Mouse (Mus musculus): ENCODE data around the gene Fth1. TPM values are rescaled to one million over a fixed set of nuclear protein-coding genes. Genes with fewer than 3 reads are reported as not detected.

Gene Fth1
- polyA plus RNA-seq, 1 experiment from 2014 or later = 1,444 TPM

GRCm38 (mm10) chr19:9998736-9999486 is 18.5 kb downstream of the Fth1 start:
- no peak overlapping the region for H3K27ac ChIP-seq
- no peak overlapping the region for H3K9ac ChIP-seq
- no peaks in the 10 kb centered on the region for H3K27me3 ChIP-seq
- no peak overlapping the region for H3K4me2 ChIP-seq
- H3K4me1 ChIP-seq = no peaks in the 10 kb centered on the region
- no peak overlapping the region for H3K4me3 ChIP-seq
- no peaks in the 10 kb centered on the region for H3K36me3 ChIP-seq (ENCODE audit: poor library complexity, severe bottlenecking)
- ATAC-seq = no peak
- no peaks in the 10 kb centered on the region for H3K9me3 ChIP-seq (replicated peaks)
- 64% methylated on average over 13 of the region's 13 CpGs for WGBS

- ATAC-seq = no peak
- H3K4me2 ChIP-seq = no peak overlapping the region
- H3K4me3 ChIP-seq = no peak overlapping the region
- no peaks in the 10 kb centered on the region for H3K36me3 ChIP-seq (ENCODE audit: poor library complexity, severe bottlenecking)
- H3K9me3 ChIP-seq (replicated peaks) = no peaks in the 10 kb centered on the region
- no peak overlapping the region for H3K27ac ChIP-seq
- no peaks in the 10 kb centered on the region for H3K27me3 ChIP-seq
- 36% methylated on average over 3 of the region's 3 CpGs for WGBS
- H3K9ac ChIP-seq = no peak overlapping the region
- H3K4me1 ChIP-seq = no peaks in the 10 kb centered on the region
Measured at GRCm38 (mm10) chr19:10000330-10000729, 19.9 kb downstream of the Fth1 start.

GRCm38 (mm10) chr19:10001206-10001969 is 21.0 kb downstream of the Fth1 start, which contains the start of the genes Best1 and Rab3il1:
Best1 (minus strand) TSS chr19:10001633.
Rab3il1 (plus strand) TSS chr19:10001669.
- 75% methylated on average over 7 of the region's 7 CpGs for WGBS
- no peak within 1 kb of the TSS for H3K9ac ChIP-seq

DNA sequence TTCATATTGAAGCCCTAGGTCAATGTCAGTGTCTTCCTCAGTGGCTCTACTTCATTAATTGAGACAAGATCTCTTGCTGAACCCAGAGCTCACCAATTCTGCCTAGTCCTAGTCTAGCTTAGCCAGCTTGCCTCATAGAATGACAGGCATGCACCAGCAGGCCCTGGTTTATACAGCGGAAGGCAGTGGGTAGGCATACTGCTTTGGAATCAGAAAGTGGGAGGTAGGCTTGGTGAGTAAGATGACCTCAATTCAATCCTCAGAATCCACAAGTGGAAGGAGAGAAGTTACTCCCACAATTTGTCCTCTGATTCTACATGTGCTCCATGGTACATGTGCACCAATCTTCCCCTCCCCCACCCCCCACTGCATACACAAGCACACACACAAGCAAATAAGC is 23.3 kb downstream of the Fth1 start:
- Histone ChIP-seq H3K27me3 (no peaks in the 10 kb centered on the region), H3K9me3 (replicated peaks) (no peaks in the 10 kb centered on the region), H3K4me3 (no peak overlapping the region), H3K27ac (no peak overlapping the region), H3K4me1 (no peaks in the 10 kb centered on the region), H3K4me2 (no peak overlapping the region), H3K36me3 (ENCODE audit: poor library complexity, severe bottlenecking) (no peaks in the 10 kb centered on the region), H3K9ac (no peak overlapping the region)
- WGBS = 100% methylated on average over 1 of the region's 1 CpGs
- no peak for ATAC-seq

More at GRCm38 (mm10) chr19:10001206-10001969, 21.0 kb downstream of the Fth1 start, which contains the start of the genes Best1 and Rab3il1:
- Histone ChIP-seq H3K4me3 (no peak within 1 kb of the TSS), H3K27me3 (no peaks in the 10 kb centered on the region), H3K27ac (no peak within 1 kb of the TSS), H3K36me3 (ENCODE audit: poor library complexity, severe bottlenecking) (no peaks in the 10 kb centered on the region), H3K4me2 (no peak within 1 kb of the TSS), H3K9me3 (replicated peaks) (no peaks in the 10 kb centered on the region), H3K4me1 (no peaks in the 10 kb centered on the region)
- ATAC-seq = no peak

DNA sequence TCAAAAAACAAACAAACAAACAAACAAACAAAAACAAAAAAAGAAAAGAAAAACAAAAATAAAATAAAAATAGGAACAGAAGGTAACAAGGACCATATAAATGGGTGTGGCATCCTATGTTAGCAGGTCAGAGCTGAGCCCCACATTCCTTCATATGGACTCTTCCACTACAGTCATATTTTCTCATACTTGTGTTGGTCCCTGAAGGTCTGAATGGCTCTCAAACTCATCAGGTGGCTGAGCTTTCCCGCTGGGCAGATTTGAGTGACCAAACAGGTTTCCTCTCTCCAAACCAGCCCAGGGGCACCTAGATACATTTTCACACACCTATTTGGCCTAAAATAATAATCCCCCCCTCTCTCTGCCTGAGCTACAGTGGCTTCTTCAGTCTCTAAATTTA is 31.0 kb downstream of the Fth1 start:
- 81% methylated on average over 1 of the region's 1 CpGs for WGBS
- H3K4me1 ChIP-seq = no peaks in the 10 kb centered on the region
- ATAC-seq = no peak
- no peaks in the 10 kb centered on the region for H3K36me3 ChIP-seq (ENCODE audit: poor library complexity, severe bottlenecking)
- no peaks in the 10 kb centered on the region for H3K27me3 ChIP-seq
- H3K9me3 ChIP-seq (replicated peaks) = no peaks in the 10 kb centered on the region
- H3K4me3 ChIP-seq = no peak overlapping the region
- no peak overlapping the region for H3K4me2 ChIP-seq
- H3K9ac ChIP-seq = no peak overlapping the region
- no peak overlapping the region for H3K27ac ChIP-seq

DNA sequence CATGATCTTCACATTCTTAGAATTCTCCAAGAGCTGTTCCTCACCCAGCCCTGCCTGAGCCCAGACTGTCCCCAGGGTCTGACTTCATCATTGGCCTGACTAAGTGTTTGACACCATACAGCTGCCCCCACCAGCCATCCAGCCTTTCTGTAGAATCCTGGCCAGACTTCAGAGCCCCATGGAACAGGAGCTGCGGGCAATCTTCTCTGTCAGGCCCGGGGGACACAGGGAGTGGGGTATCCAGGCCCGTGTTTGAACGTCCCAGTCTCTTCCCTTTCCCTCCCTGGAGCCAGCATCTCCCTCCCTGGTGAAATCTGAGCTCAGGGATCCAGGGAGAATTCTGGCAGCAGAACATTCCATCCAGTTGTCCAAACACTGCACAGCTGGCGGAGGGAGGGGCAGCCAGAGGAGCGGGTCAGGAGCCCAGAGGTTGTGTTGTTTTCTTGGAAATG is 32.5 kb downstream of the Fth1 start:
- no peaks in the 10 kb centered on the region for H3K27me3 ChIP-seq
- H3K4me2 ChIP-seq = no peak overlapping the region
- no peak overlapping the region; the same call in 1 of the 2 replicates for H3K9ac ChIP-seq
- no peak for ATAC-seq
- peaks cover 7% of the 10 kb centered on the region; the same call in 1 of the 2 replicates for H3K4me1 ChIP-seq
- H3K27ac ChIP-seq = no peak overlapping the region
- H3K36me3 ChIP-seq (ENCODE audit: poor library complexity, severe bottlenecking) = no peaks in the 10 kb centered on the region
- no peaks in the 10 kb centered on the region for H3K9me3 ChIP-seq (replicated peaks)
- 69% methylated on average over 6 of the region's 6 CpGs for WGBS
- H3K4me3 ChIP-seq = no peak overlapping the region

- H3K9me3 ChIP-seq (replicated peaks) = no peaks in the 10 kb centered on the region
- H3K27me3 ChIP-seq = no peaks in the 10 kb centered on the region
- H3K4me3 ChIP-seq = no peak overlapping the region
- no peak overlapping the region for H3K4me2 ChIP-seq
- peaks cover 10% of the 10 kb centered on the region for H3K4me1 ChIP-seq
- H3K36me3 ChIP-seq (ENCODE audit: poor library complexity, severe bottlenecking) = no peaks in the 10 kb centered on the region
- H3K9ac ChIP-seq = no peak overlapping the region
- ATAC-seq = no peak
- H3K27ac ChIP-seq = no peak overlapping the region
- WGBS = 65% methylated on average over 3 of the region's 3 CpGs
Measured at GRCm38 (mm10) chr19:10013348-10013747, 33.0 kb downstream of the Fth1 start.

GRCm38 (mm10) chr19:10013913-10014312 is 33.5 kb downstream of the Fth1 start:
- no peak overlapping the region for H3K4me2 ChIP-seq
- H3K27ac ChIP-seq = no peak overlapping the region
- no peaks in the 10 kb centered on the region for H3K27me3 ChIP-seq
- 81% methylated on average over 5 of the region's 5 CpGs for WGBS
- no peaks in the 10 kb centered on the region for H3K9me3 ChIP-seq (replicated peaks)
- H3K4me1 ChIP-seq = peaks cover 15% of the 10 kb centered on the region
- ATAC-seq = no peak
- no peak overlapping the region for H3K9ac ChIP-seq
- H3K36me3 ChIP-seq (ENCODE audit: poor library complexity, severe bottlenecking) = no peaks in the 10 kb centered on the region
- no peak overlapping the region for H3K4me3 ChIP-seq

DNA sequence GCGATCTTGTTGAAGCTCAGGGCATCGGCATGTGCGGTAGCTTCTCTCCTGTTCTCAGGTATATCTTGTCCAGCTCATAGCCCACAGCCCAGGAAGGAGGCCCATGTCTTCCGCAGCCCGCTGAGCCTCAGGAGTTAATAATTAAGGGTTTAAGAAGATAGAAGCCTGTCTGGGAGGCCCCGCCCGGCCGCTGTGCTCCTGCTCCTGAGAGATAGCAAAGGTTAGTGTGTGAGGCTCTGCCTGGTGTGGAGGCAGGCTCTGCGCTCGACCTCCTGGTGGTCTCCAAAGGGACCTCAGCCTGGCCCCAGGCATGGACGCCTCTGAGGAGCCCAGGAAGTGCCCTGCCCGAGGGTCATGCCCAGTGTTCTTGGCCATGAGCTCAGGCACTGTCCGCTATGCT is 34.4 kb downstream of the Fth1 start:
- no peak overlapping the region for H3K4me3 ChIP-seq
- 84% methylated on average over 13 of the region's 13 CpGs for WGBS

GRCm38 (mm10) chr19:10015442-10015841 is 35.0 kb downstream of the Fth1 start:
- no peak overlapping the region for H3K4me2 ChIP-seq
- H3K27me3 ChIP-seq = no peaks in the 10 kb centered on the region
- H3K4me1 ChIP-seq = peaks cover 19% of the 10 kb centered on the region
- H3K9me3 ChIP-seq (replicated peaks) = no peaks in the 10 kb centered on the region
- H3K9ac ChIP-seq = no peak overlapping the region
- 84% methylated on average over 4 of the region's 4 CpGs for WGBS
- H3K36me3 ChIP-seq (ENCODE audit: poor library complexity, severe bottlenecking) = no peaks in the 10 kb centered on the region
- ATAC-seq = no peak
- H3K27ac ChIP-seq = no peak overlapping the region
- H3K4me3 ChIP-seq = no peak overlapping the region

More for the DNA sequence above, 34.4 kb downstream of the Fth1 start:
- no peaks in the 10 kb centered on the region for H3K36me3 ChIP-seq (ENCODE audit: poor library complexity, severe bottlenecking)
- H3K4me2 ChIP-seq = no peak overlapping the region
- no peak overlapping the region for H3K27ac ChIP-seq
- ATAC-seq = no peak
- H3K27me3 ChIP-seq = no peaks in the 10 kb centered on the region
- H3K4me1 ChIP-seq = peaks cover 19% of the 10 kb centered on the region
- no peaks in the 10 kb centered on the region for H3K9me3 ChIP-seq (replicated peaks)
- no peak overlapping the region for H3K9ac ChIP-seq

DNA sequence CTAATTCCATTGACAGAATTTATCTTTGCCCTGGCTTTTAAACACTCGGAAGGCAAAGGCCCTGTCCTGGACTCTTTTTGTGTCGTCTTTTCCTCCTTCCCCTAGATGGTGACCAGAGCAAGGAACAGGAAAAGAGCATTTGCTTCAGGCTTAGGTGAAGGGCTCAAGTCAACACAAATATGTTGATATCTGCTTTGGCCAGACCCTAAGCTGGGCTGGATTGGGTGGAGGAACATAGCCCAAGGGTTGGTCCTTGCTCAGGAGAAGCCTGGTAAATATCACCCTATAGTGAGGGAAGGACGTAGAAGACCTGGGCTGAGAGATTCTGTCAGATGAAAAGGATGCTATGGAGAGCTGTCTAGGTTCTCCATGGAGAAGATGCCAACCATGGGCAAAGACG is 35.8 kb downstream of the Fth1 start:
- Histone ChIP-seq H3K4me1 (peaks cover 19% of the 10 kb centered on the region), H3K27me3 (no peaks in the 10 kb centered on the region), H3K27ac (no peak overlapping the region), H3K9ac (no peak overlapping the region), H3K36me3 (ENCODE audit: poor library complexity, severe bottlenecking) (no peaks in the 10 kb centered on the region), H3K9me3 (replicated peaks) (no peaks in the 10 kb centered on the region), H3K4me3 (no peak overlapping the region), H3K4me2 (no peak overlapping the region)
- 91% methylated on average over 4 of the region's 4 CpGs for WGBS
- ATAC-seq = no peak
